Mouse (Mus musculus) liver, adult 2 months (tissue): ENCODE measurements around the gene Gm572.

ENCODE experiments used
- CTCF ChIP-seq: fragments of 200-500 bp; IDR thresholded peaks from 2 replicates; pipeline ENCODE4 v1.5.1; 2011; ENCODE audit warnings: low read depth, low read length, control low read depth
- POLR2A ChIP-seq: fragments of 200-500 bp; IDR thresholded peaks from 2 replicates; pipeline ENCODE4 v1.6.1; 2011; ENCODE audit warnings: low read length, control low read depth; ENCODE audit not compliant: insufficient read depth; ENCODE audit errors: extremely low read depth

DNA sequence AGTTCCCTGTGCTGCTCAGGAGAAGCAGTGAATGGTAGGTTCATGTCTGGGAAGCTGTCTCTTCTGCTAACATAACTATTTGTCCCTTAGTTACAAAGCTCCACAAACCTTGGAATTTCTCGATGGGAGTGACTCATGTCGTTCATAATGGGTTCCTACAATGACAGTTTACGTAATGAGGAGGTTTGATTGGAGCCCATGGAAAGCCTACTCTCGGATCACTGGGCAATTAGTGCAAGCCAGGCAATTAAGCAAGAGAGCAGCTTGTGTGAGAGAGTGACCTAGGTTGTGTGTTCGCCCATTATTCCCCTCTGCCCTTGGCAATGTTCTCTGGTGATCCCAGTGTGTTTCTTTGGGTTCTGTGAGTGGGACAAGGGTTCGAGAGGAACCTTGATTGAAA is 47.2 kb upstream of the Gm572 start:
- no peak for TF ChIP-seq CTCF
- no peak for TF ChIP-seq POLR2A
